Mouse (Mus musculus): ENCODE results near the gene Cfap299.
A peak's percentile ranks its signal among the peaks of the same experiment; 100 is the strongest.

Cfap299 gene

DNA sequence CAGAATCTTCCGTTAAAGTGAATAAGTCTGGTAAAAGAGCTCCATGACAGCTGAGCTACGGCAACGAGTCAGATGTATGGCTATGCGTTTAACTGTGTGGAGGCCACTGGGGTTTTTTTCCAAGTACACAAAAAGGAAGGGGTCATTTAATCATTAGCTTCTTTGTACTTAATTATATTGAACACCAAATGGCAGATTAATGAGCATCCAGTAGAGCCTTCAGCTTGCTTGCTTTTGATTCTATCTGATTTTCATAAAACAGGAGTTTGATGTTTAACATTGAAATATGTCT is 47.6 kb downstream of the Cfap299 start:
- DNase-seq (ENCODE audit: inconsistent ontology term), result no peak

DNA sequence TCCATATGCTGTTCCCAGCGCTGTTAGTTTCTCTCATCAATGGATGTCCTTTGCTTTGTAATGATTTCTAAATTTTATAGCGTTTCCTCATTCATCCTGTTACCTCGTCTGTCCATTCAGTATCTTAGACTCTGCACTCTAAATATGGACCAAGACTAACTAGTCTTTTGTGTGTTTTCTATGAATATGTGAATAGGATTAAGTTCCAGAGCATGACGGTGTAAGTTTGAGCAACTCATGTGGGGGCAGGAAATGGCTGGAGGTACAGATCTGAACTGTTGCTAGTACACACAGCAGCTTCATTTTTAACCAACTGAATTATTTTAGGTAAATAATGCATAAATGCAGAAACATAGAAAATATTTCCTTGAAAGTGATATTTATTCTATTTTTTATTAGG is 51.3 kb downstream of the Cfap299 start:
- no peak for DNase-seq (ENCODE audit: inconsistent ontology term)

DNA sequence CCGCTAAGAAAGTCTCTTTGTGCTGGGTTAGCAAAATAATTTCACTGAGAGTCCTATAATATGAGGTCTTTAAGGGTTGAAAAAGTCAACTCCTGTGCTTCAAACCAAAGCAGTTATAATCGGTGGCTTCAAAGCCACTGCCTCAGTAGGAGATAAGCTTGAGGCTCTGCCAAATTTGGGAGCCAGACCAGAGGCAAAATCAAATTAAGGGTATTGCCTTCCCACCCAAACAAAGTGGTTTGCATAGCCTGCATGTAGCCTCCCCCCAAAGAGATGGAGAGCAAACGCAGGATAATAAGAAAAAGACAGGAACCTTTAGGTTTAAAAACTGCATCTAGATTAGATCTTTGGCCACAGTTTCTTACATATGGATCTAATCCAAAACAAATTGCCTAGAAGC is 58.0 kb downstream of the Cfap299 start:
- DNase-seq (ENCODE audit: inconsistent ontology term), result no peak

DNA sequence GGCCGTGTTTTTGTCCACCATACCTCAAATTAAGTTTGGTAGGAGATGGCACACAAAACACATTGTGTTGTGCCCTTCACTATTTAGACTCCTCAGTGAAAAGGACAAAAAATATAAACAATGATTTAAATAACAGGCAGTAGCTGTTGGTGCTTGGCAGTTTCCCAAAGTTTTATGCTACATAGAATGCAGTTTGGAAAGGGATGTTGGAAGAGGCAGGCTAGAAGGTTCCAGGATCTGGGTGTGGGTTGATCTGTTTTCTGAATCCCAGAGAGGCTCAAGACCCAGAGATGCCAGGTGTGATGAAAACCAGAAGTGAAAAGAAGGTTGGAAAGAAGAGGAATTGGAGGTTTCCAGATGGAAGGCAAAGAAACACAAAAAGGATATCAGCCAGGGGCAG is 73.1 kb downstream of the Cfap299 start:
- no peak for DNase-seq (ENCODE audit: inconsistent ontology term)

DNA sequence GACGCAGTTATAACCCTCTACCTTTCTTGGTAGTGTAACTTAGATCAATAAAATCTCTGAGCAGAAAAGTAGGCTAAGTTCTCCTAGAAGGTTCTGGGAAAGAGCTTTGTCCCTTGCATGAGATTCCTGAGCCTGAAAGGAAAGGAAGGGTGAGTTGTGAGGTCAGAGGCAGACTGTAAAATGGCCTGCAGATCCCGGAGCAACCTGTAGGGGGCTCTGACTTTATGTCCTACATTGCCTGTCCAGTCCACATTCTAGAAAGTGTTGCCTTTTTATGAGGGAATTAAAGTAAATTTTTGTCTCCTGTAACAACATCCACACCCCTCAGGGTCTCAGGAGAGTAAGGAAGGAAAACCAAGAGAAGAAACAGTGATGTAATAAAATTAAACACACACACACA is 81.0 kb downstream of the Cfap299 start:
- peak; percentile 2 for DNase-seq (ENCODE audit: inconsistent ontology term)

DNA sequence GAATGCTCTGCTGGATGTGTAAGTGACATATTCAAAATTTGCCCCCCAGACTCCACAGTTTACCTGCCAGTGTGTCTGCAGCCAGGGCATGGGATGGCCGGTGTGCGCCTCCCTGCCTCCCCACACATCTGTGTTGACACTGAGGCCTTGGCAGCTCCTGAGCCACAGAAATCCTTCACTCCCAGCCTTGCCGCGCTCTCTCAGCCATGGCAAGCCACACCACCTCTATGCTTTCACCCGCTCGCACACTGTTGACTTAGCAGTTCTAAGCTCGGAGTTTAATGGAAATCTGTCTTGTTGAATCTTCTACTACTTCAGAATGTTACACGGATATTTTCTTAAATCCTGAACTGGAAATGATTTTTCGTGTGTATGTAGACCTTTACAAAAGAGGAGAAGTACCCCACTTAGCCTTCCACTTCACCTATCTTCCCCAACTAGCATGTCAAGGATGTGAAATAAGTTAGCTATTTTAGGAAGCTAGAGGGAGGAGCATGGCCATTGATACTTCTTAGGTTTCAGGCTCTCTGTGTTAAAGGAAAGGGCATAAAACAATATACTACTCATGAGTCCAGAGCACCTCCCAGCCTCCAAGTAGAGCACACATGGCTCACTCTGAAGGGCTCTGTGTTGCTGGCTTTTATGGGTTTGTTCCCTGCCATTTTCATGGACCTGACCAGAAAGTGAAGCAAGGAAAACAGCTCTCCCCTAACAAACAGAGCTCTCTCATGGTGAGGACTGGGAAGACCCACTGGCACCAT is 87.5 kb downstream of the Cfap299 start:
- DNase-seq (ENCODE audit: inconsistent ontology term), result no peak

DNA sequence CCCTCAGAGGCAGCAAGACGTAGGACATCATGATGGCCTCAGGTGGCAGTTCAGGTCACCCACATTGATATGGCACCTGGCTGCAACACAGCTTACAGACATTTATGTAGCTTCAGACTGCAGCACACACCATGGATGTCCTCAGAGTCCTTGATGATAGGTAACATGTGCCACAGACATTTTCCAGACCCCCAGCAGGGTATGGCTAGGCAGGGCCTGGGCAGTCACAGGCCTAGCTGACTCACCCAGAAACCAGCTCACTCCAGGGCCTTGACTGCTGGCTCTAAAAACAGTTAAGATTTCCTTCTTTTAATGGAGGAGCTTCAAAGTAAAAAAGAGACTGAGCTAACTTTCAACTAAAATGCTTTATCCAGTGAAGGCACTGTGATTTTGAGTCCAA is 95.9 kb downstream of the Cfap299 start:
- no peak for DNase-seq (ENCODE audit: inconsistent ontology term)

DNA sequence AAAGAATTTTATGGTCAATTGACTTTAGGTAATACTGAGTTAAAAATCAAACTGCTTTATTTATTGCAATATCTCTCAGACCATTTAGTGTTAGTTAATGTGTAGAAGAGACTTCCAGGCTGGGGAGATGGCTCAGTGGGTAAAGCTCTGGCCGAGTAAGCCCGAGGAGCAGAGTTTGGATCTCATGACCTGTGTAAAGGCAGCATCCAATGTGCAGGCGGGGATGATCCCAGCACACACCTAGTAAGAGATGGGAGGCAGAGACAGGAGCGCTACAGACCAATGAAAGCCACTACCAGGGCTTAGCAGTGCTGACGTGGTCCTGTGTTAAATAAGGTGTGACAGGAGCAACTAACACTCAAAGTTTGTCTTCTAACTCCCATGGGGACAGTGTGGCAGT is 97.0 kb downstream of the Cfap299 start:
- DNase-seq (ENCODE audit: inconsistent ontology term), result no peak

DNA sequence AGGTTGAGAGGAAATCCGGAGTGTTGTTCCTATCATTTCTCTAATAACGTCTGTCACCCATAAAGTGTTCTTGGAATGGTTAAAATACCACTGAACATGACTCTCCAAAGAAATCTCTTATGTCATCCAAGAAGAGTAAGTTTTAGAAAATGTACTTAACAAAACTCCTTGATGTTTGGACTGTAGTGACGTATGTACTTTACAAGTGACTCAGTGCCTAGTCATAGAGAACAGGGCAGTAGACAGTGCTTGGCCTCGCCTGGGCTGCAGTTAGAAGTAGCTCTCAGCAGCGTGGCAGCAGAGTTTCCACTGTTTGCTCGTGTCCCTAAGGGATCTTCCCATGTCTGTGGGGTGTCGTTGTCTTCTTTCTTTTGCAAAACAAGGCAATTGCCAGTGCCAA is 101.0 kb downstream of the Cfap299 start:
- peak; percentile 2 for DNase-seq (ENCODE audit: inconsistent ontology term)

DNA sequence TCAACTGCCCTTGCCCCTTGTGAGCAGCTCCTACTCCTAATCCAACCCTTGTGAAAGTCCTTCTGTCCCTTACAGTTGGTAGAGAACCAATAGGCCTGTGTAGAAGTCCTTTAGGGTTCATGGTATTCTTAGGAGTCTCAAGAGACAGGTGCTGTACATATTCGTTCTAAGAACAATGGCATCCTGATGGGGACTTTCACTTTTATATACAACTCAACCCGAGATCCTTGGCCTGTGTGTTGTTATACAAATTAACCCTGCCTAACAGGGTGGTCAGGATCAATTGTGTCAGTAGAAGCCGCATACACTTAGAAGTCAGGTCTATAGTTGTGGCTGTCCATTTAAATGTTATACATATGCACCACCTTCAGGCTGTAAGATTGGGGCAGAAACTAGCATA is 109.6 kb downstream of the Cfap299 start:
- no peak for DNase-seq (ENCODE audit: inconsistent ontology term)

DNA sequence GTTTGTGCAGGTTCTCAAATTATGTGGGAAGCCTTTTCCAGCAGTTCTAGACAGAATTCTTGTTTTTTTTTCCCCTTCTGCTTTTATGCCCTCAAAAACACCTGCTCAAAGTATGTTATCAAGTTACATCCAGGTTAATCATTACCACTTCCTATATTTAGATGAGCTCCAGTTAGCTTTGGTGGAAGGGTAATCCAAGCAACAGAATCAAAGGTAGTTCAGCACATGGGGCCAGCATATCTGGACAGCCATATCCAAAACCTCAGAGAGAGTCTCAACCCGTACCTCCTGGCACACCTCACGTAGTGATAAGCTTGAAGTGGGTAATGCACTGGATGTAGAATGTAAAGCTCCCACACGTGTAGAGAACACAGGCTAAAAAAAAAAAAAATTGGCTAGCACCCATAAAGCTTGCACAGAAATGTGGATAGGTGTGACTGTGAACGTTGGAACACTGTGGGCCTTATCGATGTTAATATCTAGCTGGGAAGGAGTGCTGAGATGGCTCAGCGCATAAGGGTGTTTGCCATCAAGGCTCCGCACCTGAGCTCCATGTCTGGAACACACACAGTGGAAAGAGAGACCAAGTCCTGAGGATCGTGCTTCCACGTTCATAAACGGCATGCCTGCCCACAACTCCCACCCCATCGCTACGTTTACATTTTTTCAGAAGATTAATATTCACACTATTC is 117.8 kb downstream of the Cfap299 start:
- DNase-seq (ENCODE audit: inconsistent ontology term), result no peak

DNA sequence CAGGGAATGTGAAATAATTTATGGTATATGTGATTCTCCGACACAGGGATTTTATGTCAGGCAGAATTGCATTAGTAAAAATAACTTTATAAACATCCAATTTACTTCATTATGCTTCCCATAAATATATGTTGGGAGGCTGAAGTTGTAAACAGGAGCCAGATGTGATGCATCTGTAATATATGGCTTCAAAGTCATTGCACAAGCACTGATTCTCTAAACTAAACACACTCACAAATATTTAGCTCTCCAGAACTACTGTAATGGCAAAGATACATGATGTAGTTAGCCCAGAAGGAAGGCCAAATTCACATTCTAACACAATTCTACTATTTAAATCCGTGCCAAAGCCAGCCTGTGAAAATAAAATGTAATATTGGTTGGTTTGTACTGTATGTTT is 120.8 kb downstream of the Cfap299 start:
- no peak for DNase-seq (ENCODE audit: inconsistent ontology term)

DNA sequence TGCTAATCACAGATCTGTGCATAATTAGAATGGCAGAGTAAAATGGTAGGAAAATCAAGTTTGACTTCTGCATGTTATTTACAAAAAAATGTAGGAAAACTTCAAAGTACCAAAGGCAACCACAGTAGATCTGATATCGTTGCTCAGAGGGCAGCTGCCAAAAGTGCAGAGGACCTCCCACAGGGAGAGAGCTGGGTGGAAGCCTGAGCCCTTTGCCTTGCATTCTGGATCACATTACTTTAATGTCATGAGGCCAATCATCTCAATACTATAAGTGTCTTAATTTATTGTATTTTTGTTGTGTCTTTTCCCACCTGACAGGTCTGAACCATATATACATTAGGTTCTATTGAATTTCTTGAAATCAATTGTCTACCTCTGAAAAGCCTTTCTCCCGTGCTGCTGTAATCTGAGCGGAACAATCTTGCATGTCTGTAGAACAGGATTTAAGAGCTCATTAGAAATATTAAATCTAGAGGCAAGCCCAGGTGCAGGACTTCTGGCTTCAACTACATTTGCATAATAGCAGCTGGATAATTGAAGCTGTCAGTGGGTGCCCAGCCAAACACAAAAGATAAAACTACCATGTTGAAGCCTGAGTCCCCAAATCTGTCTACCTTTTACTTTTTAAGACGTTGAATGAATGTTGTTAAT is 137.9 kb downstream of the Cfap299 start:
- no peak for DNase-seq (ENCODE audit: inconsistent ontology term)

DNA sequence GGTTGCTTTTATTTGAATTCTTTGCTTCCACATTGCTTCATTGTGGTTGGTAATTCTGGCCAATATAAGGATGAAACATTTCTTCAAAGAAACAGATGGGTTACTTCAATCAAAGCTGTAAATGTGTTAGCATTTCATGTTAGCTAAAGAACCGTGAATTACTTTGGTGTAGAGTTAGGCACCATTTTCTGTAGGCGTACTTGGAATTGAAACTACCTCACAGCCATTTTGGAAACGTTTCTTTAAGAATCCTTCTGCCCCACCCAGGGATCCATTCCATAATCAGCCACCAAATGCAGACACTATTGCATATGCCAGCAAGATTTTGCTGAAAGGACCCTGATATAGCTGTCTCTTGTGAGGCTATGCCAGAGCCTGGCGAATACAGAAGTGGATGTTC is 140.9 kb downstream of the Cfap299 start:
- no peak for DNase-seq (ENCODE audit: inconsistent ontology term)

DNA sequence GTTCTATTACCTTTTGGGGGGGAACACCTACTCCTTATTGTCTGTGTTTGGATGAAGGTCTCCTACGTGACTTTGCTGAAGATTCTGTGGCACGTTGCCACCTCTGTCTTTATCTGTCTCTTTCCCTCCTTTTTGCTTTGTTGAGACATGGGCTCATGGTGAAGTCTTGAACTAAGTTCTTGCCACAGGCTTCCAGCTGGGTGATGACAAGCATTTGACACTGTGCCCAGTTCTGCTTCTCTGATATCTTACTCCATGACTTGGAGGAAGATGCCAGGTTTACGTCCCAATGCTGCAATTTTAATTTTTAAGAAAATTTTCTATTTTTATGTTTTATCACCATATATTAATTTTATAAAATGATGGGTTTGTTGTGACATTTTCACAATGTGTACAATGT is 147.4 kb downstream of the Cfap299 start:
- no peak for DNase-seq (ENCODE audit: inconsistent ontology term)

DNA sequence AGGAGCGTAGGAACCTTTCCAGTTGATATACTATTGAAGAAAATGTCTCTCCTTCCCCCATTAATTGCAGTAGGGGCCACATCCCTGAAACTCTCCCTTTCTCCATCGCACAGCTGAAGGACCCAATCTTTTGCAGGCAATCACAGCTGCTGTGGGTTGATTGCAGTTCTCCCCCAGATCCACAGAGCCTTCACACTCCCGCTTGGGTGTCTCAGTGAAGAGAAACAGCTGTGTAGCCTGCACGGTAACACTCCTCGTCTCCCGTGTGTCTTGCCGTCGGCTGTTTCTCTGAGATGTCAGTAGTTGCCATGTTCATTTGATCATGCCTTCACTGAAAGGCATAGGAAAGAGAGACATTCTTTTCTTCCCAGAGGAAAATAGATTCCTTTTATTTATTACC is 148.2 kb downstream of the Cfap299 start:
- no peak for DNase-seq (ENCODE audit: inconsistent ontology term)

DNA sequence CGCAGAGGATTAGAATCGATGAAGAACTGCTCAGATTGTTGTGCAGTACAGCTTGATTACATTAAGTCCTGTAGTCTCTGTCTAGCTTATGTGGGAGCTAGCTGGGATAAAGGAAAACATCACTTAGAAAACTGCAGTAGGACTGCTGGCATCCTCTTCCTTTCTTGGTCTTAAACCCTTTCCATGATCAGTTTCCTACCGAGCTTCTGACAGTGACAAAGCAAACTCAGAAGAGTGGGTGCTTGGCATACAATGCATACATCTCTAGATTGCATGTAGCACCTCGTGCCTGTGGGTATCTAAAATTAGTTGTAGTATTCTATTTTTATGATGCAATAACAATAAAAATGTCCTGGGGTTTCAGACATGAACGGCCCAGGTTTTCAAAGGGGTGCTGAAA is 154.4 kb downstream of the Cfap299 start:
- DNase-seq (ENCODE audit: inconsistent ontology term), result no peak

DNA sequence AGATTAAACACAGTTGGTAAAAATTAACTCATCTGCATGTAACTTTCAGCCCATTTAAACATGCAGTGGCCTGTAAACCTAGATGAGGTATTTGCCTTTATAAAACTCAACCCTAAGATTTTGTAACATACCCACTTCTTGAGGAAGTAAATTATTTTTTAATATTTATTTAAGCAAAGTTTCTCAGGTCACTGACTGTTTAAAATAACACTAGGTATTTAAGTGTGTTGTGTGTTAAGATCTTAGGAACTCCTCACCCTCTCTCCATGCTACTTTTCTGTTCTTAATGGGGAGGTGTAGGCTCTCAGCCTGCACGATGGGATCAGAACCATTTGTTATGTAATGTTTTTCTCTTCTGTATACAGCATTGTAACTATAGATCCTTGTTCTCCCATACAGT is 156.1 kb downstream of the Cfap299 start:
- DNase-seq (ENCODE audit: inconsistent ontology term), result no peak

DNA sequence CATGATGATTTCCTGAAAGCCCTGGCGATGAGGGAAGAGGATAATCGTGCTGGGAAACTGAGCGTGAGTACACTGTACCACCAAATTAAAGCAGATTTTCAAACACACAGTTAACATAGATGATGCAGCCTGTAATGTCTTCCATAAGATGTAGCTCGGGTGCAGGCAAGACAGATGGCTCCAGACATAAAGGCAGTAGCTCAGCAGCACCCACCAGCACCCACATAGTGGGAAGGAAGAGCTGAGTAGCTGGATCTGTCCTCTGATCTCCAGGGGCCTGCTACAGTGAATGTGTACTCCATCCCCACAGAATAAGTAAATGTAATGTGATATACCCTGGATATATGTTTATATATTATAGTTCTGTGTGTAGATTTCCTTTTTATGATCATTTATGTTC is 169.2 kb downstream of the Cfap299 start:
- DNase-seq (ENCODE audit: inconsistent ontology term), result no peak

DNA sequence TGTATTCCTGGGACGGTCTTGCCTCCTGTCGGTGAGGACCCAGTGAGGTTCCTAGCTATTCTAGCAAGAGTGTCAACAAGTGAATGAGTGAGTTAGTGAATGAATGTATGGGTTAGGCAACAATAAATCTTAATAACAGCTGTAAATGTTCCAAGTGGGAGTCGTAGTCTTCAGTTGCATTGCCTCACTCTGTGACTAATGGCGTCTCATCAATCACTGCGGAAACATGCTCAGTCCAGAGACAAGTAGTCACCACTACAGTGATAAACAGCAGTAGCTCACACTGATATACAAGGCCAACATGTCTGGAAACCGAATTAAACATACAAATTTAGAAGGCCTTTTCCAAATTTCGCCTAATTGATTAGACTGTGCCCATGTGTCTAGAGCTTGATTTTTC is 187.1 kb downstream of the Cfap299 start:
- DNase-seq (ENCODE audit: inconsistent ontology term), result no peak

DNA sequence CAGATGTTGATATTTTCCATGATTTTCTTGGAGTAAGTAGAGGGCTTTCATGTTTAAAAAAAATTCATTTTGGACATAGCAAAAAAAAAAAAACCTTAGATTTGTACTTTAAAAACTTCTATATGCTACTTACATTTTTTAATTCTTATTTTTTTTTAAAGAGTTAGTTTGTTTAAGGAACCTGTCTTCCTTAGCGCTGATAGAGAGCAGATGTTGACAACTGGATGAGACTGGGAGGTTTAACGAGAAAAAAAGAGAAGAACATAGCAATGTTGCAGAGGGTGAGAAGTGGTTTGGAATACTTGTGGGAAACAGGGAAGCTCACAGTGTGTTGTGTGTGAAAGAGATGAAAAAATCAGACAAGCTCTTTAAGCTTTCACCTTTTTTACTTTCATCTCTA is 191.0 kb downstream of the Cfap299 start:
- DNase-seq (ENCODE audit: inconsistent ontology term), result no peak

DNA sequence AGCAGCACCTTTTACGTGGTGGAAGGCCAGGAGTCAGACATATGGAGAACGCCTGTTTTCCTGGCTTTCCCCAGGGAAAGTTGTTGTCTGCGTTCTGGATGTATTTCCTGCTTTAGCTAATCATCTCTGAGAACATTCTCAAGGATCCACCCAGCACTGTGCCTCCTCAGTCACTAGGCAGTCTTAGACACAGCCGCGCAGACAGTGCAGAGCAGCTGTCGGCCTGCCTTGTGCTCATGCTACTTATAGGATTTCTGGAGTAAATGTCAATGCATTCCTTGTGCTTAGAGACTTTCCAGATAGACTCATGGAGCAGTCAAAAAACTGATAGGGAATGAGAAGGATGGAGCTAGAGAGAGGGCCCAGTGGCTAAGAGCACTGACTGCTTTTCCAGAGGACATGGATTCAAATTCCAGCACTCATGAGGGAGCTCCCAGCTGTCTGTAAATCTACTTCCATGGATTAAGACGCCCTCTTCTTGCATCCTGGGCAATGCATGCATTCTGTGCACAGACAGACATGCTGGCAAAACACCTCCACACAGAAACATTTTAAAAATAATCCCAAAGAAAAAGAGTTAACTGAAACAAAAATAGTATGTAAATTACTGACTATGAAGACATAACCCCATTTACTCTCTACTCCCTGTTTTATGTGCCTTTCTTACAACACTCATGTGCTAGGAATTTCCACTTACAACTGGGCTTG is 193.3 kb downstream of the Cfap299 start:
- DNase-seq (ENCODE audit: inconsistent ontology term), result no peak

DNA sequence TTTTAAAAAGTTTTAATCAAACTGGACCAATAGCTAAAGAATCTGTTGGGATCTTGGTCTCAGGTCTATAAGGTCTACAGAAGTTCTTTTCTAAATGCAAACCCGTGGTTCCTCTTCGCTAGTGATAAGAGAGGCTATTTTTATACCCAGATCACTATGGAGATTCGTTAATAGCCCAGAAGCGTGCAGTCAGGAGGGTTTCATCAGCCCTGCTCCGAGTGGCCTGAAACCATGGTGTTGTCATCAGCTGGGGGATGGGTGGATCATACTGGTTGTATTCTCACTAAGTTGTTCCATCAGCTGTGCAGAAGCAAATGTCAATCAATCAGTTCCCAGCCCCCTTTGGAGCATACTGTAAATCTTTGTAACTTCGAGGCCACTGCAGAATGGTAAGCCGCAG is 193.9 kb downstream of the Cfap299 start:
- DNase-seq (ENCODE audit: inconsistent ontology term), result no peak
